Mouse (Mus musculus) cortical plate, adult 2 months (tissue): ENCODE data around the gene Cd209g.

Experiments used
- CTCF ChIP-seq: fragments of 200-500 bp; IDR thresholded peaks from 2 replicates; pipeline ENCODE4 v1.5.1; 2011; ENCODE audit warnings: mild to moderate bottlenecking, control low read depth, low read length; ENCODE audit not compliant: insufficient read depth; ENCODE audit errors: extremely low read depth
- POLR2A ChIP-seq: fragments of 200-500 bp; IDR thresholded peaks from 2 replicates; pipeline ENCODE4 v1.6.1; 2011; ENCODE audit warnings: mild to moderate bottlenecking, low read length, control low read depth; ENCODE audit not compliant: insufficient read depth; ENCODE audit errors: extremely low read depth

DNA sequence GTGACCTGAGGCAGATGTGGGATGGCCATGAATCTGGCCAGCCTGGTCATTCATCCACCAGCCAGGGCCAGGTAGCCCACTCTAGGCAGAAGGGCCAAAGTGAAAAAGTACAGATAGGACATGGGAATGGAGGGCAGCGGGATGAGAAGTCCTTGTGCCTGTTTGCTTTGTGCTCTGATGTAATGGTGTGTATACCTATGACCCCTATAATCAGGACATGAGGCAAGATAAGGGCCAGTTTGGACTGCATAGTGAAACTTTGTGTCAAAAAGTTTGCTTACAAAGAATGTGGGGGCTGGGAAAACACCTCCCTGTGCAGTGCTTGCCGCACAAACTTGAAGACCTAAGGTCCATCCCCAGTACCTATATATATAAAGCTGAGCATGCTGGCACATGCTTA lies 52.3 kb downstream of the Cd209g start:
- TF ChIP-seq CTCF (no peak), POLR2A (no peak)
